Mouse (Mus musculus) thymus, adult 2 months (tissue): Measurements from ENCODE around the gene Rgs6.

Experiments used
- CTCF ChIP-seq: fragments of 200-500 bp; IDR thresholded peaks from 2 replicates; pipeline ENCODE4 v1.5.1; 2012; ENCODE audit warnings: mild to moderate bottlenecking, control low read depth, low read length, moderate library complexity, borderline replicate concordance; ENCODE audit not compliant: control insufficient read depth, poor library complexity, insufficient read depth; ENCODE audit errors: extremely low read depth
- POLR2A ChIP-seq: fragments of 200-500 bp; IDR thresholded peaks from 2 replicates; pipeline ENCODE4 v1.6.1; 2012; ENCODE audit warnings: mild to moderate bottlenecking, low read length, control low read depth, moderate library complexity; ENCODE audit not compliant: control insufficient read depth, poor library complexity, insufficient read depth; ENCODE audit errors: extremely low read depth

- no peak for TF ChIP-seq CTCF
- no peak for TF ChIP-seq POLR2A
Observed at GRCm38 (mm10) chr12:82751846-82752245, 163.8 kb downstream of the Rgs6 start.
